Mouse (Mus musculus): ENCODE data around the gene Hist2h4. TPM values are rescaled to one million over a fixed set of nuclear protein-coding genes. Genes with fewer than 3 reads are reported as not detected.

The Hist2h4 gene
- total RNA-seq, 2 experiments from 2014 or later, result 81.1 to 87.3 TPM

DNA sequence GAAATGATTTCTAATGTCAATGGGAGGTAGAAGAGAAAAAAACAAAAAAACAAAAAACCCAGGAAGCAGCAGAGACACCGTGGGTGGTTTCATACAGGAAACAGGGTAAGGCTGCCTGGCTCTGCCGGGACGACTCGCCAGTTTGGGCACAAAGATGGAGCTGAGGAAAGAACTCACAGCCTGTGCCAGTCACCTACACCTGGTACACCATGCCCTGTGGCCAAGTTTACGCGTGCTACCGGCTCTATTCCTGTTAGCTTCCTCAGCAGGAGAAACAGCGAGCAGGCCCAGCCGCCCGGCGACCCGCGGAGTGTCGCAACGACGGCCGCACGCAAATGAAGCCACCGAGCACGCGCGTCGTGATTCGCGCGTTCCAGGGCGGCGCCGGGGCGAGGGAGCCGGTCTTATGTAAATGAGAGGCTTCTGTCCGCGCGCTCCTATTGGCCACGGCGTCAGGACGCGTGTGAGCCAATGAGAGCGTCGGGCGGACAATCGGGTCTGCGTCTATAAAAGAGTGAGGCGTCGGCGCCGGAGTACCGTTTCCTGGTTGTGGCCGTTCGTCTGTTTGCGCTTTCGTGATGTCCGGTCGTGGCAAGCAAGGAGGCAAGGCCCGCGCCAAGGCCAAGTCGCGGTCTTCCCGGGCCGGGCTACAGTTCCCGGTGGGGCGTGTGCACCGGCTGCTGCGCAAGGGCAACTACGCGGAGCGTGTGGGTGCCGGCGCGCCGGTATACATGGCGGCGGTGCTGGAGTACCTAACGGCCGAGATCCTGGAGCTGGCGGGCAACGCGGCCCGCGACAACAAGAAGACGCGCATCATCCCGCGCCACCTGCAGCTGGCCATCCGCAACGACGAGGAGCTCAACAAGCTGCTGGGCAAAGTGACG lies 17.9 kb downstream of the Hist2h4 start, which contains the start of gene Hist2h2aa1:
TSS of gene Hist2h2aa1 (plus strand) at position 495 of the 884 bp plus-strand sequence.
- peak; percentile 84 for DNase-seq

DNA sequence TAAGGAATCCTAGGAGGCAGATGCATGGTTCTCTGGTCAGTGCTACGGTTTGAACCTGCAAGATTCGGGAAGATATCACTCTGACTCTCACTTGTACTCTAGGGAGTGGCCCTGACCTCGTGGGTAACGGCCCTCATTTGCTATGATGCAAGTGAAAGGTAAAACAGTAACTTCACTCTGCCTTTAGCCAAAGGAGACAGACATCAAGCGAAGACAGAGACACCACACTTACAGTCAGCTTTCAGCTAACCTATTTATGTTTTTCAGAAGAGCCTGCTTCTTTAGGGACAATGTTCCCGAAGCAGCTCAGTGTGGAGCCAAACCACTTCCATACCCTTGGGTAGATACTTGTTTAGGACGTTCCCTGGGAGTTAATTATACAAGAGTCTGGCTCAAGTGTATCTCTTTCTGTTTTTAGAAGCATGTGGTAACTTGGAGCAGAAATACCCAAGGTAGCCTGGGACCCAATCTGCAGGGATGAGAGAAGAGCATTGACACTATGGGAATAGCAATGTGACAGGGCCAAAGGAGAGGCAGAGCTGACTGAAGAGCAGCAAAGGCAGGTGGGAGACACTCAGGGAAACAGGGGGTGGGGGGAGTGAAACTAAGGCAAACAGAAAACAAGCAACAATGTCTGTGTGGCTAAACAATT lies 19.1 kb downstream of the Hist2h4 start:
- no peak for DNase-seq

DNA sequence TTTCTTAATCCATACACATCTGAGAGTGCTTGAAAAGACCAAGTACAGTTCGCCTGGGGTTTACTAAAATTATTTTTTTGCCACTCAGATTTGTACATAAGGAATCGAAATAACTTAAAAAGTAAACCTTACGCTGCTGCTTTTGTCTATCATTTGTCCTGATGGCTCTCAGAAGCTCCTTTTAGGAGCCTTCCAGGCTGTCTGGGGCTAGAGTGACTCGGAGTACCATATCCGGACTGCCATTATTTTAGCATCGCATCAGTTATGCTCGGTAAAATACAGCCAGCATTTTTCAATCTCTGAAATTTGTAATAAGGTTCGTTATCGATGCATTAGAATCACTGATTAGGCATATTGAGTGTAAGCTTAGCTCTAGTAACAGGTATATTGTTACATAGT lies 22.3 kb downstream of the Hist2h4 start:
- no peak for DNase-seq

DNA sequence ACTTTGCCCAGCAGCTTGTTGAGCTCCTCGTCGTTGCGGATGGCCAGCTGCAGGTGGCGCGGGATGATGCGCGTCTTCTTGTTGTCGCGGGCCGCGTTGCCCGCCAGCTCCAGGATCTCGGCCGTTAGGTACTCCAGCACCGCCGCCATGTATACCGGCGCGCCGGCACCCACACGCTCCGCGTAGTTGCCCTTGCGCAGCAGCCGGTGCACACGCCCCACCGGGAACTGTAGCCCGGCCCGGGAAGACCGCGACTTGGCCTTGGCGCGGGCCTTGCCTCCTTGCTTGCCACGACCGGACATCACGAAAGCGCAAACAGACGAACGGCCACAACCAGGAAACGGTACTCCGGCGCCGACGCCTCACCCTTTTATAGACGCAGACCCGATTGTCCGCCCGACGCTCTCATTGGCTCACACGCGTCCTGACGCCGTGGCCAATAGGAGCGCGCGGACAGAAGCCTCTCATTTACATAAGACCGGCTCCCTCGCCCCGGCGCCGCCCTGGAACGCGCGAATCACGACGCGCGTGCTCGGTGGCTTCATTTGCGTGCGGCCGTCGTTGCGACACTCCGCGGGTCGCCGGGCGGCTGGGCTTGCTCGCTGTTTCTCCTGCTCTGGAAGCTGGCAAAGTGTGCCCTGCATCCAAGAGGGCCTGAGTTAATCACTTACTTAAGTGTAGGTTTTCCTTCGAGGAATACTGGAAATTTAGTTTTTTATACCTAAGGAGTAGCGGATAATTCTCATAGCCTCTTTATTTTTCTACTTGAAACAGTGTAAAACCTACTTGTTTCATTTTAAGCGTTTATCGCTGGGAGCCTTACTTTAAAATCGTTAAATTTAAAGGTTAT lies 22.9 kb downstream of the Hist2h4 start, which contains the start of gene Hist2h2aa2:
TSS of gene Hist2h2aa2 (minus strand) at position 328 of the 850 bp plus-strand sequence.
- DNase-seq, result peak; percentile 96

DNA sequence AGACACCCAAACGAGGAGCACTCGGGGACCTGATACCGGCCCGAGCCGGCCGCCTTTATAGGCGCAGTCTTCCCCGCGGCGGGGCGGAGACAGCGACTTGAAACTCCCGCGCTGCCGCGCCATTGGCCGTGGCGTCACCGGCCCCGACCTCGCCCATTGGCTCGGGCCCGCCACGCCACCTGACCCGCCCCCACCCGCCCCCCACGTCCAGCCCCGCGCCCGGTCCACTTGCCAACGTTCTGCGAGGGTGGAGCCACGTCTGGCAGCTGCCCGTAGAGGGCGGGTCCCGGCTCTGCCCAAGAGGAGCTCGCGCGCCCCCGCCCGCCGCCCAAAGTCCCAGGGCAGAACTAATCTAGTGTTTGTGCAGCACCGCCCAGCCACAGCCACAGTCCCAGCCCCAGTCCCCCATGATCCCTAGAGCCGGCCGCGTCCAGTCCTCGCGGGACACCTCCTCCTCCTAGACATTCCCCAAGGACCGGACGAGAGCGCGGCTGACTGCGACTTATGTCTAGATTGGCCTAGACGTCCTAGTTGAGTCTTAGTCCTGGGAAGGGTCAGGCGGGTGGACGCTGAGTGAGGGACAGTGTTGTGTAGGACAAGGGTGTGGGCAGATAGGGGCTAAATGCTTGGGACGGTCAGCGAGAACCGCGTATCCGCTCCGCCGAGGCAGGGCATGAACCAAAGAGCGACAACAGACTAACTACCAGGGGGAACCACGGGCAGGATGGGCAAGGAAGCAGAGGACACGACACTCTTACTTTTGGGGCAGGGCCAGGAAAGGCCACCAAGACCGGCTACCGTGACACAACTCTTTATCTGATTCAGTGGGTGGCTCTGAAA lies 23.9 kb downstream of the Hist2h4 start, which contains the start of gene Hist2h3c2:
TSS of gene Hist2h3c2 (minus strand) at position 174 of the 840 bp plus-strand sequence.
- DNase-seq, result peak; percentile 45

DNA sequence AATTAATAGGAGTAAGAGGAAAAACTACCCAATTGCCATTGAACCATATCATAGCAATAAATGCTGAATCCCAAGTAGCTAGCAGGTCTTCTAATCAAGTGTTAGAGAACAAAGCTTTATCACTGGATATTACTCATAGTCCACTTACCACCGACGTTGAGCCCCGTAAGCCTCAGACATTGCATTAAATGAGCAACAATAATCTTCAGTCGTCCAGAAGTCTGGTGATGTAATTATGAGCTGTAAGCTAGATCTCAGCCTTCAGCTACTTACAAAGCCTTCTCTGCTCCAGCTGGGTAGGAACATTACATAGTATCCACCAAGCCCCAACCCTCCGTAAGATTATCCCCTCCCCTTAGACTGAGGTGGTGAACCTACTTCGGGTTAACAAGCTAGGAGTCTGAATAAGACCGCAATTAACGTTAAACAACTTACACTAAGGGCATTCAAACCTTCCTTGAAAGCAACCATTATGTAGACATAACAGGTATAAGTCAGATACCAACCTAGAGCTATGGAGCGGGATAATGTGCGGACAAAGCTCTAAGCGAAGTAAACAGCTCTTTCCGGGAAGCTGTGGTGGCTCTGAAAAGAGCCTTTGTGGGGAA lies 25.1 kb downstream of the Hist2h4 start:
- no peak for DNase-seq

DNA sequence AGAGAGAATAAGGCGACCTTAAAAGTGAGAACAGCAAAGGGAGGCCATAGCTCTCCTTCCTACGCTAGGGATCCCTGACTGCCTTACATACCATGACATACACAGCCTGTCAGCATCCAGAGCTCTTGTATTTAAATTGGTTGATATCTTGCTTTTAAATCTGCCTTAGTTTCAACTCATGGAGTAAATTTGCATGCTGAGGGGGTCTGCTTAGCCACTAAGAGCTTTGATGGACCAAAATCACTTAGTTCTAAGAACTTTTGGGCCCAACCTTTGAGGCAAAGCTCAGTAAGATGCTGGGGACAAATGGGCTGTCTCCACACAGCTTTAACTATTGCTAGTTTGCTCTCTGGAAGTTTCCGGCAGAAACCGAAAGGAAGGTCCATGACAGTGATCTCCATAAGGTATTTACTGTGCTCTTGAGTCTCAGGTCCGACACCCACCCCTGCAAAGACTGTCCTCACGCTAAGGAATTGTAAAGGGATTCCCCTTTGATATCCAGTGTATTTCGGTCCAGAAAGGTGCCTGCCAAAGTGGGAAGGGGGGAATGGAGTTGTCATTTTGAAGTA lies 25.7 kb downstream of the Hist2h4 start:
- no peak for DNase-seq

DNA sequence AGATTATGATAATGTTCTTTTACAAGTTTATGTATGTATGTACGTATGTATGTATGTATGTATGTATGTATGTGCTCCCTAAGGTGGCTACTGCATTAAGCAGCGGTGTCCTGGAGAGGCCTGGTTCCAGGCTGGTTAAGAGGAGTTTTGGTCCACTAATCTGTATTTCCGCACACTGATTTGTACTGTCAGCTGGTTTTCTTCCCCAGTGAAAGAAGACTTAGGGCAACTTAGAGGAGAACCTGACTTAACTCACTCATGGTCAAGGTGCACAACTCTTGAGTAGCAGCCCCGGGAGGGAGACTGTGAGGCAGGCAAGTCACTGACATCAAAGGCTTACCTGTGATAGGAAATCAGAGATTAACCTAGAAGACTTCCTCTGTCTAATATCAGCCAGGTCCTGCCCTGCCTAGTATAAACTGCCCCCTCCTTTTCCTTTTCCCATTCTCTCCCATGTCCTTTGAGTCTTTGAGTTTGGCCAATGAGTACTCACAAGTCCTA lies 26.2 kb downstream of the Hist2h4 start:
- no peak for DNase-seq

DNA sequence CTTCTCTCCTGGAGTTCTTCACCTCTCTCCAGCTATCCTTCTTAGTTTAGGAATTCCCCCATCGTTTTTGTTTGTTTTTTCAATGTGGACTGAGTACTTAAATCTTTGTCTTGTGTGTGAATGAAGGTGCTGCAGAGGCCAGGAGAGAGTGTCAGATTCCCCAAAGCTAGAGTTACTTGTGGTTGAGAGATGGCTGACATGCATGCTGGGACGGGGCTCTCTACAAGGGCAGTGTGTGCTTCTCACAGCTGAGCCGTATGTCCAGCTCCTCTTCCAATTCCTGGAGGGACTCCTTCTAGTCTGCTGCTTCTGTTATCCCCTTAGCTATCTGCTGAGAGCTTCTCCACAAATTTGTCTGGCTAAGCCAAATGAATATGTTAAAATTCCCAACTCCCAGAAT lies 27.3 kb downstream of the Hist2h4 start:
- DNase-seq, result no peak

DNA sequence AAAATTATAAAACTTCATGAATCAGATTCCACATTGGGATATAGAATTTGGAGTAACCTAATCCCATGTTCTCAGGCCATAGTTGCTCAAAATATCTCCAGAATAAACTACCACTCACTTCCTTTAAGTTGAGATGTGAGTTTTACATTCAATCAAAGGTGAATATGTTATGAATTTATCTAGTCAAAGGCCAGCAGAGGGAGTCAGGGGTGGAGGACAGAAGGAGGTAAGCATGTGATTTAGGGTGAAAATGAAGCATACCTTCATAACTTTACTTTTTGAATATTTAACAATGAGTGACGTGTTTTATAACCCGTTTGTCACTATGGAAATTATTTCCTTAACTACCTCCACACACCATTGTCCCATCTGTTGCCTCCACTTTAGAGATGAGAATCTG lies 28.2 kb downstream of the Hist2h4 start:
- DNase-seq, result no peak

DNA sequence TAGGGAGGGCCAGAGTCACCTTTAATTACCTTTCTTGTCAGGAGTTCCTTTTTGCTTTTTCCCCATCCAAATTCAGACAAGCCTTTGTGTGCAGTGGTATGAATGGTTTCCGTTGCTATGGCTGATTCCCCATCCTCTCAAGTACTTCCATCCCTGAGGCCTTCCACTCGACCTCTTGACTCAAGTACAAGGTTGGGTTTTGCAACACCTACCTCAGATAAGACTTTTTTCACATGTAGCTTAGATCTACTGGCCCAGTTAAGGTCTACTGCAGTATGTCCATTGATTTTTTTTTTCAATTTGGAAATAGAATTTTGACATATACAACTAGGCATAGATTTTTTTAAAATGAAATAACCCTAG lies 31.4 kb downstream of the Hist2h4 start:
- no peak for DNase-seq

DNA sequence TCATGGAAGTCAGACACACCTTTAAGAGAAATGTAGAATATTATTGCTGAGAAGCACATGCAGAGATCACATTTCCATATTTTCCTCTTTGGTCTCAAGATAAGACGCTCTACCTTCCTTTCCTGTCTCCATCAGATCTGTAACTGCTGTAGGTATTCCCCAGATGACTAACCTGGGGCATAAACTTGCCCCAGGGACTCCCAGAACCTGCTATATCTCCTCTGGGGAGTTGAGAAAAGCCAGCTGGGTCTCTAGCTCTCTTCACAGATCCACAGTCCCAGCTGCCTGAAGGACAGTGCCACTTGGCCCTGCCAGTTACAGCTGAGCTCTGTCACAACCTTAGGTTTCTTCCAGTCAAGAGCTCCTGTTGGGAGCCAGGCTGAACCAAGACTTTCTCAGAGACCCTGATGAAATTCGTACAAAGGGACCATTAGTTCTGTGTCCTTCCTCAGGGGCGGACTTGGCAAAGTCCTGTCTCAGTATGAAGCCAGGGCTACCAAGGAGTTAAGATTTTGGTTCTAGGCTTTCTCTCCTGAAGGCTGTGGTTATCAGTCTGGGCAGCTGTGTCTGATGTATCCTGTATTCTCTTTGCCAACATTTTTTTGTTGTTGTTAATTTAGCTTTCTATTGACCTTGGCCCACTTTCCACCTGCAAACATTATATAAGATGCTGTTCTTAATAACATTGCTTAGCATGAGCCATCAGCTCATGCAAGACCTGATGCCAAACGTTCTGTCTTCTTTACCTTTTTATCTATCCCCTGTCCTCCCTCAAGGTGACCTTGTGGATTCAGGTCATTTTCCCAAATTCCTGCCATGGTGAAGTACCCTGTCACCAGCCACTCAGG lies 32.0 kb downstream of the Hist2h4 start:
- no peak for DNase-seq

DNA sequence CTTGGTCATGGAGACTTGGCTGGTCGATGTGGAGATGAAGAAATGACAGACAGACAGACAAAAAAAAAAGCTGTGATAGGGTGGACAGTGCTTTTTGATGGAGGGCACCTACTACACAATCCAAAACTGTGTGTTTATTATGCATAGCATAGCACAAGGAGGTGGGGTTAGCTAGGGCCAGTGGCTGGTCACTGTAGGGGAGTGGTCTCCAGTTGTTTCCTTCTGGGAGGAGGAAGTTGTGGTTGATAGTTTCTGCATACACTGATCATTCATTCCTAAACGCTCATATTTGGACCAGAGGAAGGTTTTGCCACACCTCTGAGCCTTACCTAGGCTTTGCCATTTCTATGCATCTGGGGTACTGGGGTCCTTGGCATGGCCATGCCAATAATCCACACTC lies 32.7 kb downstream of the Hist2h4 start:
- DNase-seq, result no peak

DNA sequence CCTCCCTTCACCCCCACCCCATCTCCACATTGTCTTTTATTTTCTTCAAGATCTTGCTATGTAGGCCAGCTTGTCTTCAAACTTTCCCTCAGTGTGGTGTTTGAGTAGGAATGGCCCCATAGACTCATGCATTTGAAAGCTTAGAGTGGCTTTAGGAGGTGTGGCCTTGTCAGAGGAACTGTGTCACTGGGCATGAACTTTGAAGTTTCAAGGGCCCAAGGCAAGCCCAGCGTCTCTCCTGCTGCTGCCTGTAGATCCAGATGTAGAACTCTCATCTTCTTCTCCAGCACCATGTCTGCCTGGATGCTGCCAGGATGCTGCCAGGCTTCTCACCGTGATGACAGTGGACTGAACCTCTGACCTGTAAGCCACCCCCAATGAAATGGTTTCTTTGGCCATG lies 34.3 kb downstream of the Hist2h4 start:
- DNase-seq, result no peak

DNA sequence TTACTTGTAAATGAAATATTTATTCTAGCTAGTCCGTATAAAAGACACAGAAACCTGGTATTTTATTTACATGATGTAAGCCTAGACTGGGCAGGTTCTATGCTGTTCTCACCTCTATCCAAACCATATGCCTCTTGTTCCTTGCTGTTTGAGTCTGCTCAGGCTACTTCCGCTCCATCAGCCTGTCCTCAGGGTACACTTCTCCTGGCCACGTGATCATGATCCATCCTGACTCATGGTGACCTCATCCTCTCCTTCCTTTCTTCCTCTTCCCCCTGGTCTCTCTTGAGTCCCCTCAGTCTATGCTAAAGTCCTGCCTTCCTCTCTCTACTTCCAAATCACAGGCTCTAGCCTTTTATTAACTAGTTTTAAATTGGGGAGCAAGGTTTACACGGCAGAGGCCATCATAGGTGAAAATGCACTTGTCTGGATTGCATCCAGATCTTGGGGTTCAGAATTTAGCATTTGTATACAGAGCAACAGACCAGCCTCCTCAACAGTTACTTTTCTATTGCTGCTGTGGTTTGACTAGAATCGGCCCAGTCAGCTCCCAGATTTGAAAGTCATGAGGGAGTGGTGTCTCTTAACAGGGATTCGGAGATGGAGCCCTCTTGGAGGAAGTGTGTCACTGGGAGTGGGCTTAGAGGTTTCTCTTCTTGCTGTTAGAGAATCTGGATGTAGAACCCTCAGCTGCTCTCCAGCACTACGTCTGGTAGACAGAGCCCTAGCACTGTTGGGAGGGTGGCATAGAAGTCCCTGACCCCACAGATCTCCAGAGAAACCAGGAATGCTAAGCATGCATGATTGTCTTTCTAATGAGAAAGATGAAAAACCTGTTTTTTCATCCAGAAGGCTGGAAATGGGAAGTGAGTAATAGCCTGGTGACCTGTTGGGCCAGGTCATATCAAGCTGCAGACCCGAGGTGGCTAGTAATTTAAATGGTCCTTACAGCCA lies 36.1 kb downstream of the Hist2h4 start:
- no peak for DNase-seq

DNA sequence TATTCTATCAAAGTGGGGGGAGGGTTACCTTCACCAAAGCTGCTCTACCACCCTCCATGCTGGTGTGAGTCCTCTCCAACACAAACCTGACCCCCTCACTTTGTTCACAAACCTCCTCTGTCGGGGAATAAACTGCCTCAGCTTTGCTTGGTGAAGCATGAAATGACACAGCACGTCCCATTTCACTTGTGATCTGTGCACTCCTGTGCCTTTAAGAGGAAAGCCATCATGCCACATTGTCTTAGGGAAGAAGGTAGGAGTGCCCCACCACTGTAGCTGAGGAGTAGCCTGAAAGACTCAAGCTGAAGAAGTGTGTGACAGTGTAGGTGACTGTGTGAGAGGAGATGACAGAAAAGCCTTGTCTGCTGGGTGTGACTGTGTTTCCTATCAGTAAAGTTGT lies 37.7 kb downstream of the Hist2h4 start:
- no peak for DNase-seq

DNA sequence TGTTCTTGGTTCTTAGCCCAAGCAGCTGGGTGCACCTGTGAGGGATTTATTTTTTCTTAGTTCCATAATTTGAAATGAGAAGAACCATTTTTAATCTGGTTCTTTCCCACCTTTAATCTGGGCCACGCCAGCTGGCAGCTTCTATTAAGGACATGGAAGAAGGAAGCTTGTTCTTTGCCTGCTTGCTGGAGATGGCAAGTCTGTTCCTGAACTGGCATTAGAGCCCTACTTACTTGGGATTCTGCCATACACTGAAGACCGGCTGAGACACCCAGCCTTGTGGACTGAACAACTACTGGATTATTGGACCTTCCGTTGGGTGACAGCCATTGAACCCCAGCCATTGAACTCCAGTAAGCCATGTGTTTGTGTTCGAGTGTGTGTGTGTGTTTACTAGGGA lies 40.3 kb downstream of the Hist2h4 start:
- no peak for DNase-seq

DNA sequence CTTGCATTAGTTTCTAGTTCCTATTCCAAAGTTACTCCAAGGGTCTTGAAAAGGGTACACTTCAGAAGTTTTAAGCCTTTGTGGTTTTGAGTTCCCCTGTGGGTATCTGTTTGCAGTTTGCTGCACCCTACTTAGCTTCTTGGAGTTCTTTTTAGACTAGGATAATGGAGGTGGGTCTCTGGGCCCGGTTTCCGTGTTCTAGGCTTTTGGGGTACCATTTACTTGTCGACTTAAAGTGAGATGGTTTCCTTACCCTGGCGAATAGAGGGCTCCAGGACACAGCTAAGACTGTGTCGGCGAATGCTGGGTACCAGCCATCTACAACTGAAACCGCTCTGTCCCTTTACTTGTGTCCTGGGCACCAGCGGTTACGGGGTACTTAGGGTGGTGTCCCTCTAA lies 41.5 kb downstream of the Hist2h4 start:
- DNase-seq, result no peak
